Mouse (Mus musculus) lung, postnatal 14 days (tissue): ENCODE measurements around the gene Muc1.

Experiments
- DNase-seq: peaks from one replicate; pipeline ENCODE4 v3.0.0; 2021

Gene Muc1

GRCm38 (mm10) chr3:89228836-89229235 lies at the start of gene Muc1:
Gene Muc1, plus strand, starts transcription at chr3:89229057.
- DNase-seq = peak; percentile 59

GRCm38 (mm10) chr3:89181749-89182500 lies 46.9 kb upstream of the Muc1 start:
- DNase-seq = no peak

DNA sequence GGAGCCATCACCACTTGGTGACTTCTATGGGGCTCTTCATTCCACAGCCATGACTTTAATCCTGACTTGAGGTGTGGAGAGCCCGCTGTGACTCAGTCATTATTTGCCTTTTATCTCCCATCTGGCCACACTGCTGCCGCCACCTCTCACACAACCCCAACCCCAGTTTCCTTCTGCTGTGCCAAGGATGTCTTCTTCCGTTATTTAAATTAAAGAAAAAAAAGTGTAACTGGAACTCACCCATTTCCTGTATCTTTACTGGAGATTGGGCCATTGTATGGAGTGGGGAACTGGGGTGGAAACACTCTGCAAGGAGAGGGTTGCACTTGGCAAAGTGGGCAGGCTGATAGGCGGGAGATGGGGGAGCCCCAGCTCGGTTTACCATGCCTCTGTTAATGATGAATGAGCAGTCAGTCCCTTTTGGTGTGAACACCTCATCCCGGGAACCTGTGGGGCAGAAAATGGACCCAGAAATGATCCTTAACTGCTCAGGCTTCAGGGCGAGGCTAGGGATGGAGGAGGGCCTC lies 46.3 kb upstream of the Muc1 start:
- DNase-seq = no peak

GRCm38 (mm10) chr3:89183058-89183958 lies 45.5 kb upstream of the Muc1 start, which contains the start of gene Fam189b:
Gene Fam189b, plus strand, starts transcription at chr3:89183143.
- peak; percentile 83 for DNase-seq

GRCm38 (mm10) chr3:89183959-89184315 lies 44.9 kb upstream of the Muc1 start:
- DNase-seq = no peak

- DNase-seq = no peak
Measured at GRCm38 (mm10) chr3:89187197-89187596, 41.7 kb upstream of the Muc1 start.

- no peak for DNase-seq
Measured at GRCm38 (mm10) chr3:89187690-89188477, 41.0 kb upstream of the Muc1 start.

DNA sequence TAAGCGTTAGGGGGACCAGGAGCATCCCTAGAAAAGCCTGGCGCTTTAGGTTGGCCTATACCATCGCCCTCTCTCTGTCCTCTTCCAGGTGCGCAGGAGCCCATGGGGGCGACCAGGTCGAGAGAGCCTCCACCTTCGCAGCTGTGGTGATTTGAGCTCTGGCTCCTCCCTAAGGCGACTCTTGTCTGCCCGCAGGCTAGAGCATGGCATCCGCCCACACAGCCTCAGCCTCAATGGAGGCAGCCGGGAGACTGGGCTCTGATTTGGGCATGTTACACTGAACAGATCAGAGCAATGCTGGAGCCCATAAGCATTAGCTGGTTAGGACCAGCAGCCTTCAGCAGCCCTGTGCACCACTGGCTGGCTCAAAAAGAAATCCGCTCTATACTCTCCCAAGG lies 40.4 kb upstream of the Muc1 start:
- no peak for DNase-seq

DNA sequence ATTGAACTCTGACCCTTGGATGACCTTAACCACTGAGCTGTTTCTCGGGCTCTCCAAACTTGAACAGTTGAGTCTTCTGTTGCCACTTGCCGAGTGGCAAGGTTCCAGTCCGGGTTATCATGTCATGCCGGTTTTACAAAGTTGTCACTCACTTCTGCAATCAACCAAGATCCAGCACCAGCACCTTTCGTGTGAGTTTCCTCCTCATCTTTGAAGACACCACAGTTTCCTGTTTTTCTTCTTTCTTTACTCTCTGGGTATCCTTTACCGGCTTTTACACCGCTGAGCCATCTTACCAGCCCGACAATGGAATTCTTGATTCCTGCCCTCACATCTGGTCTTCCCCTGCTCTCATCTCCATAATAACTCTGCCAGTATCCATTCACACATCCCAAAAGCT lies 38.4 kb upstream of the Muc1 start:
- no peak for DNase-seq

- DNase-seq = no peak
Measured at GRCm38 (mm10) chr3:89193351-89193750, 35.5 kb upstream of the Muc1 start.

DNA sequence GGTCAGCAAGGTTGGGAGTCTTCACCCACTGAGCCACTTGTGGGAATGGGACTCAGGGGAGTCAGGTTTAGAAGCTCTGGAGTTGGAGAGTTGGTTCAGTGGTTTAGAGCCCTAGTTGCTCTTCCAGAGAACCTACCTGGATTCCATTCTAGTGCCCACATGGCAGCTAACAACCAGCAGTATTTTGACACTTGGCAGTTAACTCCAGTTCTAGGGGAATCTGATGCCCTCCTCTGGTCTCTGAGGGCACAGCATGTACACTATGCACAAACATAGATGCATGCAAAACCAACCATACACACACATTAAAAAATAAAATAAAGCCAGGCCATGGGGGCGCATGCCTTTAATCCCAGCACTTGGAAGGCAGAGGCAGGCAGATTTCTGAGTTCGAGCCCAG lies 35.0 kb upstream of the Muc1 start:
- no peak for DNase-seq

DNA sequence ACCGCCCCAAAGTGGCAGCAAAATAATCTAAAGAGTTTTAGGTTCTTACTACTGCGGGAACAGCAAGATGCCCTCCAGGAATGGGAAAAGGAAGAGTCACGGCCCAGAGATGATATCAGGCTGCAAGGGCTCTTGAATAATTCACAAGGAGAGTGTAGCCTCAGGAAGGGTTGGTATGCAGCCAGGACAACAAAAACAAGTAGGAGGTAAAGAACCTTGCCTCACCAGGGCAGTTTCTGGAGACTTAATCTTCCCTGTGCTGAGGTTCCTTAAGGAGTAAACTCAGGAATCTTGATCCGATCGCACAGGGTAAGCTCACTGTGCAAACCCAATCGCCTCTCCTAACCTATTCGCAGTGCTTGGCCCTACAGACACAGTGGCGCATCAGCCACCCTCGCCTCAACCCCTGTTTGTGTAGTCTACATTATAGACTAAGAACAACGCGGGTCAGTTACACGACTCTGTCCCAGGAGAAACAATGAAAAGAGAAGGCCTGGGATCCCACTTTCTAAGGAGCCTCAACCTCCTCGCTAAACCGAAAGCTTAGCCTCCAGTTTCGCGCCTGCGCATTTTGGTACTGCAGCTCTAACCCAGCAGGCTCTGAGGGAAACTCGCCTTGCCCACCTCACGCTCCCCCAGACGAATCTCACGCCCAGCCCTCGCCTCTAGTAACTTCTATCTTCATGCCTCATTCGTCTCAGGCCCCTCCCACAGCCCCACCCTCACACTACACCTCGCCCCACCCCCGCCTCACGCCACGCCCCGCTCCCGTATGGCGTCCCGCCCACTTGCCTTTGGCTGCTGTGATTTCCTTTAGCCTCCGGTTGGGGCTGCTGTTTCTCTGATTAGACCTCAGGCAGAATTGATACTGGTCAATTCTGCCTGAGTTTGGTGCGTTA lies 32.6 kb upstream of the Muc1 start:
- peak; percentile 88 for DNase-seq

- no peak for DNase-seq
Measured at GRCm38 (mm10) chr3:89199839-89200238, 29.0 kb upstream of the Muc1 start.

GRCm38 (mm10) chr3:89202253-89203141 lies 26.4 kb upstream of the Muc1 start, which contains the start of gene Gba:
Gene Gba, plus strand, starts transcription at chr3:89202928.
- peak; percentile 91 for DNase-seq

GRCm38 (mm10) chr3:89203142-89203514 lies 25.7 kb upstream of the Muc1 start:
- no peak for DNase-seq

DNA sequence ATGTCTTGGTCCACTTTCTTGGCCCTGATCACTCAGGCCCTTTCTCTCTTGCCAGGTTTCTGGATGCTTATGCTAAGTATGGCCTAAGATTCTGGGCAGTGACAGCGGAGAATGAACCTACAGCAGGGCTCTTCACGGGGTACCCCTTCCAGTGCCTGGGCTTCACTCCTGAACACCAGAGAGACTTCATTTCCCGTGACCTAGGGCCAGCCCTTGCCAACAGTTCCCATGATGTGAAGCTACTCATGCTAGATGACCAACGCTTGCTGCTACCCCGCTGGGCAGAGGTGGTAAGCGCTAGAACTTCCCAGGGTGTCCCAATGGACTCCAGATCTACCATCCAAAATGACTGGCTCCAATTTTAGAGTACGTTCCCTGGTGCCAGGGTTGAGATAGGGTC lies 22.8 kb upstream of the Muc1 start:
- DNase-seq = no peak

DNA sequence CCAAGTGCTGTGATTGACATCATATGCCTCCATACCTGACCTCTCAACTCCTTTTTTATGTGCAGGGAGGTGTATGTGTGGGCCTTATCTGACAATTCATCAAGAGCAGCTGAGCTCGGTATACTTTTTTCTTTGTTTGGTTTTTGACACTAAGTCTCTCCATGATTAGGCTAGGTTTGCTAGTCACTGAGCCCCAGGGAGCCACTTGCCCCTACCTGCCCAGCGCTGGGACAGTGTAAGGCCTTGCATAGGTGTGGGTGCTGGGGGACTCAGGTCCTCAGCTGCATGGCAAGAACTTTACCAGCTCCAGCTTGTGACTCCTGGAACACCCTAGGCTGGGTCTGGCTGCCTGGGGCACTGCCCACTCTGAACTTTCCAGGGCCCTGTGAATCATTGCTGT lies 22.2 kb upstream of the Muc1 start:
- DNase-seq = no peak

GRCm38 (mm10) chr3:89208075-89208657 lies 20.7 kb upstream of the Muc1 start:
- no peak for DNase-seq

GRCm38 (mm10) chr3:89208736-89209135 lies 20.1 kb upstream of the Muc1 start:
- no peak for DNase-seq

DNA sequence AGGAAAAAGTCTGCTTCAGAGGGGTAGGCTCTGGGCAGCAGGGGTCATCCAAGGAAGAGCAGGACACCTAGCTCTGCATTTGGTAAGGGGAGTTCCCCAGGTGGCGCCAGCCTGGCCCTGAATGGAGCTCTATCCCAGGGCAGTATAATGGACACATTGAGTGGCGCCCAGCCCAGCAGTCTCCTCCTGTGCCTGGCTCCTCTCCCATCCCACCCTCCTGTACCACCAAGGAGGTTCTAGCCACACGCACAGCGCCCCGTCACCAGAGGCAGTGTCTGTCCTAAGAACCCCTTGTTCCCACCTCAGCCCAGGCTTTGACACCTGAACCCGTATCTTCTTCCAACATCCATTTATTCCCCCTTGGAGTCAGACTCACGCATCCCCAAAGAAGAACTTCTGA lies 19.1 kb upstream of the Muc1 start:
- DNase-seq = no peak
